Mouse (Mus musculus): ENCODE measurements around the gene Ctsf.

DNA sequence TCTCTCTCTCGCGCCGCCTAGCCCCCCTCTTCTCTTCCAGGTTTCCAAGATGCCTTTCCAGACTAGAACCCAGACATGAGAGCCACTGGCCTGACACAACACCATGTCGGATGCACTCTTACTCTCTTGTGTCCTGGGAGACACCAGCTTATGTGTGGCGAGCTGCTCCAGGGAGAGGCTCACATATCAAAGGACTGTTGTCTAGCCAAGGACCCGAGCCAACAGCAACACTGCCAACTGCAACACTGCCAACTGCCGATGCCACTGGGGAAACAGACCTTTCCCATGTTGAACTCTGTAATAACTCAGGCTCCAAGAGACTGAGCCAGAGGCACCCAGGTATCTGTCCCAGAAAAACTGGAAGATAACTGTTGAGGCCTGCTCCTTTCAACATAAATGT, 25.8 kb upstream of the Ctsf start:
- TF ChIP-seq POLR2A (IDR thresholded peaks at IDR 0.05; ENCODE audit: borderline replicate concordance, control insufficient read depth, low read depth, low read length) (no peak), CTCF (IDR thresholded peaks at IDR 0.05; ENCODE audit: control insufficient read depth, insufficient read depth, low read length) (no peak)
